Mouse (Mus musculus): ENCODE data around the gene Limch1. TPM values are rescaled to one million over a fixed set of nuclear protein-coding genes. Genes with fewer than 3 reads are reported as not detected.

Limch1 gene
- total and polyA plus RNA-seq, 3 experiments, result 0.05 TPM; not detected in 2

DNA sequence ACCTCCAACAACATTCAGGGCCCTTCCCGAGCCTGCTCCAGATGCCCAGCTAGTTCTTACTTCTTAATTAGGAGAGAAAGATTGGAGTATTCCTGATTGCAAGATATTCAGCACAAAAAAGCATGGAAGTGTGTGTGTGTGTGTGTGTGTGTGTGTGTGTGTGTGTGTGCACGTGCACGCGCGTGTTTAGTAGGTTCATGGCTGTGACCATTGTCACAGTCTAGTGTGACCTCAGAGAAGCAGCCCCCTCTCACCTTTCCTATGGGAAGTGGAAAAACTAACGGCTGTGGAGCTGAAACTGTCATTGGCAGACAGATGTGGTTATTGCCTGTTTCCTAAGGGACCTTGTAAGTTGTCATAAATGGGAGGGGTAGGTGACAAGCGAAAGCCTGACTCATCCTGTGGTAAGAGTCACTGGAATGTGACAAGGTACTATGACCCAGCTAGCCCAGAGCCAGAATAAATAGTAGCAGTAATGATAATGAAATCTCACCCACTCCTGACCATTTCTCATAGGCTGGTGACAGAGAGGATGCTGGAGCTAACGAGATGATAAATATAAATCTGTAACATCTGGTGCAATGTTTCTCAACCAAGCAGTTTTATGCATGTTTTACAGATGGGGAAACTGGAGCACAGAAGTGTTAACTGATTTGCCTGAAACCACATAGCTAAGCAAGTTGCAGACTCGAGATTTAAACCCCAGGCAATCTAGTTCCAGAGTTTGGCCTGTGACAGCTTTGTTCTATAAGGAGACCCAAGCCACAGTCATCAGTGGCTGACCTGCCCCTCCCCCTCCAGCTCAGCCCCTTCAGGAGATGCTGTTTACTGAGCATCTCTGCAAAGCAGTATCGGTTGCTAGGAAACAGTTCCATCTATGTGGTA, 11.4 kb downstream of the Limch1 start:
- Histone ChIP-seq H3K27me3 (replicated peaks) (no peaks in the 10 kb centered on the region), H3K4me2 (ENCODE audit: insufficient read depth, low read depth, poor library complexity, severe bottlenecking) (0 out of 2 replicates have a peak overlapping the region, but pooled peaks have one; percentile 16), H3K9ac (ENCODE audit: insufficient read depth, low read depth) (no peak overlapping the region), H3K4me1 (ENCODE audit: control insufficient read depth in 1 of 2, insufficient read depth in 2 of 2) (peaks cover 14 to 51% of the 10 kb centered on the region in 2 experiments), H3K36me3 (replicated peaks in 1 of 2; ENCODE audit: control insufficient read depth in 1 of 2, insufficient read depth in 1 of 2, low read length in 1 of 2) (no peaks in the 10 kb centered on the region), H3K9me3 (replicated peaks; ENCODE audit: low read length) (no peaks in the 10 kb centered on the region), H3K79me2 (replicated peaks; ENCODE audit: control insufficient read depth, extremely low read depth, insufficient read depth, poor library complexity, severe bottlenecking) (no peaks in the 10 kb centered on the region), H3K27ac (ENCODE audit: insufficient read depth, low read depth) (no peak overlapping the region), H3K4me3 (replicated peaks in 1 of 3; ENCODE audit: low read depth in 2 of 3, low read length in 2 of 3, poor library complexity in 1 of 3) (no peak overlapping the region)
- dilution Hi-C loops (cut with MboI; ENCODE audit: extremely low pct_ligation_motif_present, extremely low pct_unique_long_range_greater_than_20kb, low sequenced_read_pairs), result no loop called here
- no peak for TF ChIP-seq ZC3H11A (IDR thresholded peaks at IDR 0.05; ENCODE audit: low read depth, low read length)
- TF ChIP-seq PAX5 (IDR thresholded peaks at IDR 0.05; ENCODE audit: low read length), result no peak
- TF ChIP-seq GABPA (IDR thresholded peaks at IDR 0.05; ENCODE audit: insufficient replicate concordance, low read depth, low read length), result no peak
- no peak for TF ChIP-seq ZNF384 (IDR thresholded peaks at IDR 0.05; ENCODE audit: low read depth, low read length)
- no peak for TF ChIP-seq HCFC1 (IDR thresholded peaks at IDR 0.05; ENCODE audit: low read depth, low read length)
- no peak for TF ChIP-seq TBP (conservative IDR thresholded peaks at IDR 0.05; ENCODE audit: low read depth, low read length)
- TF ChIP-seq ETS1 (conservative IDR thresholded peaks at IDR 0.05; ENCODE audit: low read depth, low read length), result peak; percentile 84
- peak; percentile 86 for TF ChIP-seq MAZ (IDR thresholded peaks at IDR 0.05; ENCODE audit: low read depth, low read length)
- peak; percentile 58 for TF ChIP-seq MAFK (IDR thresholded peaks at IDR 0.05; ENCODE audit: insufficient replicate concordance, low read length)
- TF ChIP-seq JUN (IDR thresholded peaks at IDR 0.05; ENCODE audit: insufficient read depth, low read depth, low read length), result peak; percentile 61; the same call in 1 of the 2 replicates
- no peak for TF ChIP-seq UBTF (IDR thresholded peaks at IDR 0.05; ENCODE audit: low read depth, low read length)
- peak; percentile 50 for TF ChIP-seq RCOR1 (conservative IDR thresholded peaks at IDR 0.05; ENCODE audit: low read depth, low read length)
- TF ChIP-seq POLR2AphosphoS2 (IDR thresholded peaks at IDR 0.05; ENCODE audit: low read depth, low read length), result no peak
- no peak for TF ChIP-seq NRF1 (IDR thresholded peaks at IDR 0.05; ENCODE audit: low read depth, low read length)
- peak; percentile 33; the same call in 1 of the 2 replicates for TF ChIP-seq MYC (IDR thresholded peaks at IDR 0.05; ENCODE audit: low read depth, low read length)
- no peak for TF ChIP-seq E2F4 (IDR thresholded peaks at IDR 0.05; ENCODE audit: insufficient replicate concordance, low read depth, low read length)
- peak; percentile 95 for TF ChIP-seq BHLHE40 (IDR thresholded peaks at IDR 0.05; ENCODE audit: low read depth, low read length)
- TF ChIP-seq ELF1 (IDR thresholded peaks at IDR 0.05; ENCODE audit: low read depth, low read length), result no peak
- TF ChIP-seq IRF4 (IDR thresholded peaks at IDR 0.05; ENCODE audit: low read depth, low read length), result peak; percentile 73
- no peak for TF ChIP-seq ZKSCAN1 (IDR thresholded peaks at IDR 0.05; ENCODE audit: borderline replicate concordance, low read depth, low read length)
- TF ChIP-seq MAX (IDR thresholded peaks at IDR 0.05; ENCODE audit: low read length), result no peak; the same call in 1 of the 2 replicates
- TF ChIP-seq POLR2A (IDR thresholded peaks at IDR 0.05; ENCODE audit: low read depth, low read length), result no peak
- TF ChIP-seq NELFE (IDR thresholded peaks at IDR 0.05; ENCODE audit: low read depth, low read length), result no peak
- TF ChIP-seq SMC3 (IDR thresholded peaks at IDR 0.05; ENCODE audit: low read depth, low read length), result peak; percentile 6; the same call in 1 of the 2 replicates
- no peak for TF ChIP-seq CHD1 (IDR thresholded peaks at IDR 0.05; ENCODE audit: low read depth, low read length)
- no peak for TF ChIP-seq SIN3A (IDR thresholded peaks at IDR 0.05; ENCODE audit: low read length)
- TF ChIP-seq EP300 (IDR thresholded peaks at IDR 0.05; ENCODE audit: low read length), result peak; percentile 88
- no peak for TF ChIP-seq ZMIZ1 (IDR thresholded peaks at IDR 0.05; ENCODE audit: low read depth, low read length)
- TF ChIP-seq MXI1 (IDR thresholded peaks at IDR 0.05; ENCODE audit: low read depth, low read length), result no peak
- peak; percentile 68; the same call in 1 of the 2 replicates for TF ChIP-seq CHD2 (IDR thresholded peaks at IDR 0.05; ENCODE audit: low read length)
- no peak for TF ChIP-seq USF1 (IDR thresholded peaks at IDR 0.05; ENCODE audit: low read depth, low read length)
- peak; percentile 72 for TF ChIP-seq JUND (conservative IDR thresholded peaks at IDR 0.05; ENCODE audit: low read depth, low read length)
- TF ChIP-seq USF2 (conservative IDR thresholded peaks at IDR 0.05; ENCODE audit: low read depth, low read length), result no peak
- no peak for TF ChIP-seq CTCF (conservative IDR thresholded peaks at IDR 0.05 in 1 of 2, IDR thresholded peaks at IDR 0.05 in 1 of 2; ENCODE audit: low read depth in 2 of 2, low read length in 2 of 2)
- peak; percentile 3 for TF ChIP-seq RAD21 (IDR thresholded peaks at IDR 0.05; ENCODE audit: low read depth, low read length)
- 0 out of 2 replicates have a peak, but pooled peaks have one; percentile 7 for TF ChIP-seq KAT2A (IDR thresholded peaks at IDR 0.05; ENCODE audit: insufficient replicate concordance, low read length)
- peak; percentile 44 for TF ChIP-seq MEF2A (IDR thresholded peaks at IDR 0.05; ENCODE audit: borderline replicate concordance, low read depth, low read length)
- TF ChIP-seq TCF12 (IDR thresholded peaks at IDR 0.05; ENCODE audit: low read depth, low read length), result peak; percentile 65; the same call in 1 of the 2 replicates
- in situ Hi-C loops (cut with MboI; ENCODE audit: low pct_ligation_motif_present, low pct_unique_long_range_greater_than_20kb, low sequenced_read_pairs), result no loop called here
- DNase-seq (ENCODE audit: extremely low read depth), result peak; percentile 94
